Mouse (Mus musculus) adrenal gland, postnatal 14 days (tissue): Measurements from ENCODE around the gene Olfr701. TPM values are rescaled to one million over a fixed set of nuclear protein-coding genes. Genes with fewer than 3 reads are reported as not detected.

ENCODE experiments used
- DNase-seq: peaks from one replicate; pipeline ENCODE4 v3.0.0; 2021; ENCODE audit warnings: mixed read lengths
- long read RNA-seq, 2 experiments: library from polyadenylated mRNA; stranded (forward); transcript quantifications; one replicate each; pipeline ENCODE4 v2.0.0; 2021
- total RNA-seq: library from RNA; stranded (reverse); gene quantifications from 2 replicates; pipeline ENCODE4 v1.2.3, GENCODE M21; 2021

The Olfr701 gene
- total RNA-seq: not detected in 2 replicates
- long read RNA-seq, experiment 1: 0 reads
- long read RNA-seq, experiment 2: 0 reads

DNA sequence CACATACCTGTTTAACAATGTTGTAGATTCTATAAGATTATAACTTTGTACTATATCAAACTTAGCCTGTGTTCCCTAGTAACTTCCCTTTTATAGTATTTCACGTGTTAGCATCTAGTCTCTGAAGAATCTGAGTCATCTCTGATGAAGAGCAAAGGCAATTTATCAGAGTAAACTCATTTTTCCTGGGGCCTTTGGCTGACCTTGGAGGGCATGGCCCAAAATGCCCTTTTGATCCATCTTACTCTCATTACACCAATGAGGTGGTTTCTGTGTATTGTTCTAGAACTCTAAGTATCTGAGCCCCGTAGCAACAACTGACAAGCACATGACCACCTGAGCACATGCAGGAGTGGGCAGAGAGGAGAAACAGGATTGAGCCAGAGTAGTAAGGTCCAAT, at the start of gene Olfr701:
Gene Olfr701 (plus strand): TSS at position 301 of the 400 bp plus-strand sequence.
- DNase-seq: no peak

GRCm38 (mm10) chr7:106788330-106788729, 25.6 kb upstream of the Olfr701 start:
- DNase-seq: no peak

DNA sequence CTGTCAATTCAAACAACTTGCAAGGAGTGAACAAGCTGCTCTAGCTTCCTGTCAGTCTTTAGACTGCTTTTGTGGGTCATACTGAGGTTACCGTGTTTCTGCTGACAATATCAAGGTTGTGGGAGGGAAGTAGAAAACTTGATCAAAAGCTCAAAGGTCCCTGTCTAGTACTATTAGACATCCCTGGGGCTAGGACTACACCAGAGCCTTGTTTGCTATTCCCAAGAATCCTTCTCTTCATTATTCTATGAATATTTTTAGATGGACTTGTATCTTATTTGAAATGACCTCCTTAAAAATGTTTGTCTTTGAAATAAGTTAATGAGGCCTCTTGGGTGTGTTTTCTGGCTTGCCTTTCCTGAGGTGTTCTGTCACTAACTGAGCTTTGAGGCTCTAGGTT, 20.8 kb upstream of the Olfr701 start, which contains the start of gene Olfr699:
Gene Olfr699 (minus strand): TSS at position 101 of the 400 bp plus-strand sequence.
- DNase-seq: no peak

GRCm38 (mm10) chr7:106808734-106809133, 5.2 kb upstream of the Olfr701 start, which contains the start of gene Olfr700:
Gene Olfr700, minus strand, starts transcription at chr7:106808834.
- no peak for DNase-seq

- no peak for DNase-seq
These were observed 1.8 kb downstream of the Olfr701 start for GRCm38 (mm10) chr7:106815775-106816174.

DNA sequence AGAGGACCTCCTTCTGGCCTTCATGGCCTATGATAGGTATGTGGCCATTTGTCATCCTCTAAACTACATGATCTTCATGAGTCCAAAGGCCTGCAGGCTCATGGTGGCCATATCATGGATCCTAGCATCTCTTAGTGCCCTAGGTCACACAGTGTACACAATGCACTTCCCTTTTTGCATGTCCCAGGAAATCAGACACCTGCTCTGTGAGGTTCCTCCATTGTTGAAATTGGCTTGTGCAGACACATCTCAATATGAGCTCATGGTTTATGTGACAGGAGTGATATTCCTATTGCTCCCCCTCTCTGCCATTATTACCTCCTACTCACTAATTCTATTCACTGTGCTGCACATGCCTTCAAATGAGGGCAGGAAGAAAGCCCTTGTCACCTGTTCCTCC, 4.5 kb downstream of the Olfr701 start:
- DNase-seq: no peak

GRCm38 (mm10) chr7:106833793-106834192, 19.9 kb downstream of the Olfr701 start, which contains the start of gene Olfr702:
Gene Olfr702, minus strand, starts transcription at chr7:106833893.
- DNase-seq: no peak

GRCm38 (mm10) chr7:106843060-106843459, 29.1 kb downstream of the Olfr701 start, which contains the start of gene Olfr703:
Gene Olfr703, plus strand, starts transcription at chr7:106843360.
- DNase-seq: no peak

DNA sequence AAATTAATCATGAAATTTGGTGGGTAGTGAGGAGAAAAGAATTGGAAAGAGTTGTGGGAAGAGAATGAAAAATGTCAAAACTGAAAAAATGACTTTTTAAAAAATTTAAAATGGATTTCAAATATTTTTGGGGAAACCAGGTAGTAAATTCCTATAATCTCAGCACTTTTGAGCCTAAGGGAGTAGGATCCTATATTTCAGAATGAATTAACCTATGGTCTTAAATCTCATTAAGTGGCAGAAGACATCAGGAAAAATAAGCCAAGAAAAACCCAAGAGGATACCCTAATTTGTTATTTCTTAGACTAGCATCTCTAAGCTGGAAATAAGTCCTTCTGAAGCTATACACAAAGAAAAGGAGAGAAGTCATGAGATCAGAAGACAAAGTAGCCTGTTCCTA, 49.0 kb downstream of the Olfr701 start, which contains the start of gene Olfr704:
Gene Olfr704 (plus strand): TSS at position 301 of the 400 bp plus-strand sequence.
- no peak for DNase-seq

Other genes with a start within 250 kb of the Olfr701 start
- not detected in 2 replicates for gene Olfr693, start 133.5 kb upstream of the Olfr701 start, total RNA-seq
- gene Olfr694, start 122.3 kb upstream of the Olfr701 start, total RNA-seq: not detected in 2 replicates
- not detected in 2 replicates for gene Olfr695, start 97.7 kb upstream of the Olfr701 start, total RNA-seq
- not detected in 2 replicates for gene Olfr697, start 71.7 kb upstream of the Olfr701 start, total RNA-seq
- not detected in 2 replicates for gene Olfr698, start 58.7 kb upstream of the Olfr701 start, total RNA-seq
- not detected in 2 replicates for gene Olfr699, start 20.9 kb upstream of the Olfr701 start, total RNA-seq
- gene Olfr700, start 5.3 kb upstream of the Olfr701 start, total RNA-seq: not detected in 2 replicates
- not detected in 2 replicates for gene Olfr702, start 19.8 kb downstream of the Olfr701 start, total RNA-seq
- not detected in 2 replicates for gene Olfr703, start 29.2 kb downstream of the Olfr701 start, total RNA-seq
- gene Olfr704, start 49.1 kb downstream of the Olfr701 start, total RNA-seq: not detected in 2 replicates
- gene Olfr705, start 62.8 kb downstream of the Olfr701 start, total RNA-seq: not detected in 2 replicates
- not detected in 2 replicates for gene Olfr706, start 74.0 kb downstream of the Olfr701 start, total RNA-seq
- gene Olfr707, start 87.1 kb downstream of the Olfr701 start, total RNA-seq: not detected in 2 replicates
- gene Olfr1532-ps1, start 93.9 kb downstream of the Olfr701 start, total RNA-seq: not detected in 2 replicates
- 0.11 TPM in 2 replicates for gene Olfr709-ps1, start 118.1 kb downstream of the Olfr701 start, total RNA-seq
- not detected in 2 replicates for gene Olfr710, start 134.2 kb downstream of the Olfr701 start, total RNA-seq
- gene Olfr6, start 149.8 kb downstream of the Olfr701 start, total RNA-seq: 0.26 TPM in 1 of 2 replicates, not detected in the other
- gene Olfr711, start 161.3 kb downstream of the Olfr701 start, total RNA-seq: not detected in 2 replicates
- not detected in 2 replicates for gene Olfr2, start 191.9 kb downstream of the Olfr701 start, total RNA-seq
- gene Olfr713, start 217.0 kb downstream of the Olfr701 start, total RNA-seq: not detected in 2 replicates